Mouse (Mus musculus): ENCODE measurements around the gene Vps72.

DNA sequence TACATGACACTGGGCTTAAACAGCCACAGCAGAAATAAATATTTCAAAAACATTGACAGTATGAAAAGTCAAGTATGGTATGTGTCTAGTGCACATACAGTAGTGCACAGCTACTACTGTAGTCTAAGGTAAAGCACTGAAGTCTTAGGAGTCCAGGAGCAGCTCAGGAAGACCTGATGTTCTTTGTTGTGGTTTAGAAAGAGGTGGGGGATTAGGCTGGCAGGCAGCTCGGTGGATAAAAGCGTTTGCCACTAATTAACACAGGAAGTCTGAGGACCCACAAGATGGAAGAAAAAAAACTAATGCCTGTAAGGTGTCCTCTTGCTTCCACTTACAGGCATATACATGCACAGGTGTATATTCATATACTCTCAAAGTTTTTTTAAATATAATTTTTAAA, 10.0 kb upstream of the Vps72 start:
- TF ChIP-seq CTCF (IDR thresholded peaks at IDR 0.05; ENCODE audit: control insufficient read depth, insufficient read depth, insufficient replicate concordance, low read depth, low read length) (no peak), POLR2A (IDR thresholded peaks at IDR 0.05; ENCODE audit: control insufficient read depth, low read depth, low read length) (no peak)

Data from testis, adult 2 months (tissue).